Mouse (Mus musculus): ENCODE measurements at regions not wholly inside any gene's neighbourhood (a gene's known extent, or its start where the extent isn't known, plus 50 kb on each side); places are given as distances from the start of the nearest gene placed in this dataset.

GRCm38 (mm10) chr10:54182670-54183069 is 106.3 kb upstream of the Man1a start:
- DNase-seq (ENCODE audit: low spot score) (no peak), ATAC-seq (replicated peaks; ENCODE audit: low FRiP score, low read depth) (no peak)
- Histone ChIP-seq H3K27ac (no peak overlapping the region), H3K4me1 (replicated peaks; ENCODE audit: insufficient read depth, low read length) (no peaks in the 10 kb centered on the region), H3K4me3 (replicated peaks; ENCODE audit: low read depth, low read length) (no peak overlapping the region), H3K36me3 (ENCODE audit: insufficient read depth, low read length) (no peaks in the 10 kb centered on the region), H3K4me2 (ENCODE audit: low read length) (no peak overlapping the region), H3K27me3 (ENCODE audit: insufficient read depth, low read length) (no peaks in the 10 kb centered on the region), H3K9me3 (replicated peaks; ENCODE audit: low read length) (no peaks in the 10 kb centered on the region), H3K9ac (ENCODE audit: low read depth, low read length) (no peak overlapping the region)
- no peak for TF ChIP-seq CTCF (IDR thresholded peaks at IDR 0.05; ENCODE audit: low read depth)
- WGBS: 66% methylated on average over 1 of the region's 1 CpGs

GRCm38 (mm10) chr10:54169320-54169719 is 92.9 kb upstream of the Man1a start:
- Histone ChIP-seq H3K27me3 (ENCODE audit: insufficient read depth, low read length) (no peaks in the 10 kb centered on the region), H3K4me3 (replicated peaks; ENCODE audit: low read depth, low read length) (no peak overlapping the region), H3K9me3 (replicated peaks; ENCODE audit: low read length) (no peaks in the 10 kb centered on the region), H3K9ac (ENCODE audit: low read depth, low read length) (no peak overlapping the region), H3K27ac (no peak overlapping the region), H3K36me3 (ENCODE audit: insufficient read depth, low read length) (no peaks in the 10 kb centered on the region), H3K4me2 (ENCODE audit: low read length) (no peak overlapping the region), H3K4me1 (replicated peaks; ENCODE audit: insufficient read depth, low read length) (no peaks in the 10 kb centered on the region)
- DNase-seq (ENCODE audit: low spot score) (no peak), ATAC-seq (replicated peaks; ENCODE audit: low FRiP score, low read depth) (no peak)
- 67% methylated on average over 7 of the region's 7 CpGs for WGBS
- no peak for TF ChIP-seq CTCF (IDR thresholded peaks at IDR 0.05; ENCODE audit: low read depth)

GRCm38 (mm10) chr10:54161091-54161742 is 84.8 kb upstream of the Man1a start:
- ATAC-seq (replicated peaks; ENCODE audit: low FRiP score, low read depth) (no peak), DNase-seq (ENCODE audit: low spot score) (no peak)
- 55% methylated on average over 11 of the region's 11 CpGs for WGBS
- H3K27me3 ChIP-seq (ENCODE audit: insufficient read depth, low read length): no peaks in the 10 kb centered on the region
- H3K4me2 ChIP-seq (ENCODE audit: low read length): no peak overlapping the region
- H3K27ac ChIP-seq: no peak overlapping the region
- H3K9ac ChIP-seq (ENCODE audit: low read depth, low read length): no peak overlapping the region
- H3K4me1 ChIP-seq (replicated peaks; ENCODE audit: insufficient read depth, low read length): no peaks in the 10 kb centered on the region
- H3K36me3 ChIP-seq (ENCODE audit: insufficient read depth, low read length): no peaks in the 10 kb centered on the region
- H3K4me3 ChIP-seq (replicated peaks; ENCODE audit: low read depth, low read length): no peak overlapping the region
- no peaks in the 10 kb centered on the region for H3K9me3 ChIP-seq (replicated peaks; ENCODE audit: low read length)
- no peak for TF ChIP-seq CTCF (IDR thresholded peaks at IDR 0.05; ENCODE audit: low read depth)

- WGBS: 94% methylated on average over 1 of the region's 1 CpGs
- DNase-seq (ENCODE audit: low spot score) (no peak), ATAC-seq (replicated peaks; ENCODE audit: low FRiP score, low read depth) (no peak)
- Histone ChIP-seq H3K27me3 (ENCODE audit: insufficient read depth, low read length) (no peaks in the 10 kb centered on the region), H3K36me3 (ENCODE audit: insufficient read depth, low read length) (no peaks in the 10 kb centered on the region), H3K27ac (no peak overlapping the region), H3K4me1 (replicated peaks; ENCODE audit: insufficient read depth, low read length) (no peaks in the 10 kb centered on the region), H3K9ac (ENCODE audit: low read depth, low read length) (no peak overlapping the region), H3K4me3 (replicated peaks; ENCODE audit: low read depth, low read length) (no peak overlapping the region), H3K9me3 (replicated peaks; ENCODE audit: low read length) (no peaks in the 10 kb centered on the region), H3K4me2 (ENCODE audit: low read length) (no peak overlapping the region)
- TF ChIP-seq CTCF (IDR thresholded peaks at IDR 0.05; ENCODE audit: low read depth): no peak
Observed at GRCm38 (mm10) chr10:54153928-54154327, 77.5 kb upstream of the Man1a start.

- Histone ChIP-seq H3K27me3 (ENCODE audit: insufficient read depth, low read length) (no peaks in the 10 kb centered on the region), H3K9me3 (replicated peaks; ENCODE audit: low read length) (no peaks in the 10 kb centered on the region), H3K36me3 (ENCODE audit: insufficient read depth, low read length) (no peaks in the 10 kb centered on the region), H3K27ac (no peak overlapping the region), H3K4me3 (replicated peaks; ENCODE audit: low read depth, low read length) (no peak overlapping the region), H3K4me2 (ENCODE audit: low read length) (no peak overlapping the region), H3K4me1 (replicated peaks; ENCODE audit: insufficient read depth, low read length) (no peaks in the 10 kb centered on the region), H3K9ac (ENCODE audit: low read depth, low read length) (no peak overlapping the region)
- WGBS: 75% methylated on average over 3 of the region's 3 CpGs
- DNase-seq (ENCODE audit: low spot score) (peak; percentile 19), ATAC-seq (replicated peaks; ENCODE audit: low FRiP score, low read depth) (no peak)
- no peak for TF ChIP-seq CTCF (IDR thresholded peaks at IDR 0.05; ENCODE audit: low read depth)
Observed at GRCm38 (mm10) chr10:54132634-54133033, 56.2 kb upstream of the Man1a start.
